Mouse (Mus musculus): ENCODE measurements at regions not wholly inside any gene's neighbourhood (a gene's known extent, or its start where the extent isn't known, plus 50 kb on each side); places are given as distances from the start of the nearest gene placed in this dataset.
"Not testable (repeated sequence)": the region's sequence is repeated elsewhere in the genome, so short reads cannot be mapped to it uniquely, and the experiment has no call there.

DNA sequence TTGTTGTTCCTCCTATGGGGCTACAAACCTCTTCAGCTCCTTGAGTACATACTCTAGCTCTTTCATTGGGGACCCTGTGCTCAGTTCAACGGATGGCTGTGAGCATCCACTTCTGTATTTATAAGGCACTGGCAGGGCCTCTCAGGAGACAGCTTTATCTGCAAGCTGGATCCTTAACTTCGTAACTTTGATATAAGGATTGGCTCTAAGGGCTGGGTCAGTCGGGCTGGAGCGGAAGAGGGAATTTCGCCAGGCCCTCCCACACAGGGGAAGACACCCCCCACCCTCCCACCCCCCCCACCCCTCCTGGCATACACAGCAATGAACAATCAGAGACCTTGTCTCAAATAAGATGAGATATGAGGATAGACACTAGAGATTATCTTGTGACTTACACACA lies 304.3 kb upstream of the Chordc1 start:
- Histone ChIP-seq H3K4me2 (ENCODE audit: low read depth, low read length) (no peak overlapping the region), H3K27ac (ENCODE audit: low read depth) (no peak overlapping the region), H3K27me3 (ENCODE audit: control insufficient read depth, insufficient read depth, low read length) (no peaks in the 10 kb centered on the region), H3K36me3 (replicated peaks; ENCODE audit: control insufficient read depth, insufficient read depth, low read length) (no peaks in the 10 kb centered on the region), H3K4me3 (ENCODE audit: low read depth, low read length) (no peak overlapping the region), H3K9ac (replicated peaks; ENCODE audit: low read depth, low read length) (no peak overlapping the region), H3K4me1 (ENCODE audit: control insufficient read depth, insufficient read depth) (no peaks in the 10 kb centered on the region), H3K9me3 (replicated peaks; ENCODE audit: control insufficient read depth, low read length) (no peaks in the 10 kb centered on the region)
- TF ChIP-seq EP300 (IDR thresholded peaks at IDR 0.05; ENCODE audit: low read depth) (no peak), CTCF (IDR thresholded peaks at IDR 0.05; ENCODE audit: low read depth) (no peak)
- 80% methylated on average over 5 of the region's 5 CpGs for WGBS
- DNase-seq (ENCODE audit: low spot score) = peak; percentile 56
- ATAC-seq (ENCODE audit: insufficient read depth, low read depth) = no peak

DNA sequence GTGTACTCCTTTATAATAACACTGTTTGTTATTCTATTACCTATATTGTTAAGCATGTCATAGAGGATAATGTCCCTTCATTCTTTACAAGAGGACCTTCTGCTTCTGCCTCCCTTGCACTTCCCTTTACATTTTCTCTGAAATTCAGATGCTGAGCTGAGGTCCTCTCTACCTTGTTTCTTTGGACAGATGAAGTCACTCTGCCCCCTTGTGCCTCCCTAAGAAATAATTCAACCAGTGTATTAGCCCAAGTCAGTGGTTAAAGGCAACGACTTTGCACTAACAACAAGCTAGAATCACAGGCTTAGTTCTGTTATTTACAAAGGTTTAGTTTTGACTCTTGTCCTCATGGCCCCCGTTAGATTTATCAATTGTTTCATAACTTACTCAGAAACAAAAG lies 289.4 kb upstream of the Chordc1 start:
- no peak for ATAC-seq (ENCODE audit: insufficient read depth, low read depth)
- Histone ChIP-seq H3K4me2 (ENCODE audit: low read depth, low read length) (no peak overlapping the region), H3K4me1 (ENCODE audit: control insufficient read depth, insufficient read depth) (no peaks in the 10 kb centered on the region), H3K9ac (replicated peaks; ENCODE audit: low read depth, low read length) (no peak overlapping the region), H3K27ac (ENCODE audit: low read depth) (no peak overlapping the region), H3K36me3 (replicated peaks; ENCODE audit: control insufficient read depth, insufficient read depth, low read length) (no peaks in the 10 kb centered on the region), H3K27me3 (ENCODE audit: control insufficient read depth, insufficient read depth, low read length) (no peaks in the 10 kb centered on the region), H3K4me3 (ENCODE audit: low read depth, low read length) (no peak overlapping the region), H3K9me3 (replicated peaks; ENCODE audit: control insufficient read depth, low read length) (no peaks in the 10 kb centered on the region)
- no peak for DNase-seq (ENCODE audit: low spot score)
- WGBS = 24% methylated on average over 2 of the region's 2 CpGs
- no peak for TF ChIP-seq EP300 (IDR thresholded peaks at IDR 0.05; ENCODE audit: low read depth)
- no peak for TF ChIP-seq CTCF (IDR thresholded peaks at IDR 0.05; ENCODE audit: low read depth)

DNA sequence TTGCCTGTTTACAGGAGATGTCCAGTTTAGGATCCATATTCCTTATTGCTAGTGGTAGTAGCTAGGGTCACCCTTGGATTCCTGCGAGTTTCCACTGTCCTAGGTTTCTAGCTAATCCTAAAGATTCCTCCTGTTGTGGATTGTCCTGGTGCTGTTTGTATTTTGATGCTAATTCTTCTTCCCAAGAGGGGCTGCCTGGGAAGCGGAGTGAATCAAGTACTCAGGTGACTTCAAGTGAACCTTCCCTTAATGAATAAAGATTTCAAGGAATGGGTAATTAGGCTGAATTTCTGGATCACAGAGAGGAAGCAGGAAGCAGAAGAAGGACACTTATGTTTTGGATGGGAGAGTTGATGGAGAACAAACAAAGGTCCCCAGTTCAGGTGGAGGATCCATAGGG lies 250.6 kb upstream of the Chordc1 start:
- no peak for TF ChIP-seq EP300 (IDR thresholded peaks at IDR 0.05; ENCODE audit: low read depth)
- TF ChIP-seq CTCF (IDR thresholded peaks at IDR 0.05; ENCODE audit: low read depth) = no peak
- WGBS = 53% methylated on average over 2 of the region's 2 CpGs
- Histone ChIP-seq H3K4me2 (ENCODE audit: low read depth, low read length) (no peak overlapping the region), H3K27me3 (ENCODE audit: control insufficient read depth, insufficient read depth, low read length) (no peaks in the 10 kb centered on the region), H3K36me3 (replicated peaks; ENCODE audit: control insufficient read depth, insufficient read depth, low read length) (no peaks in the 10 kb centered on the region), H3K27ac (ENCODE audit: low read depth) (no peak overlapping the region), H3K9me3 (replicated peaks; ENCODE audit: control insufficient read depth, low read length) (0 out of 2 replicates have a peak, but pooled peaks cover 3% of the 10 kb centered on the region), H3K4me3 (ENCODE audit: low read depth, low read length) (no peak overlapping the region), H3K9ac (replicated peaks; ENCODE audit: low read depth, low read length) (no peak overlapping the region), H3K4me1 (ENCODE audit: control insufficient read depth, insufficient read depth) (no peaks in the 10 kb centered on the region)
- DNase-seq (ENCODE audit: low spot score) (no peak), ATAC-seq (ENCODE audit: insufficient read depth, low read depth) (no peak)

DNA sequence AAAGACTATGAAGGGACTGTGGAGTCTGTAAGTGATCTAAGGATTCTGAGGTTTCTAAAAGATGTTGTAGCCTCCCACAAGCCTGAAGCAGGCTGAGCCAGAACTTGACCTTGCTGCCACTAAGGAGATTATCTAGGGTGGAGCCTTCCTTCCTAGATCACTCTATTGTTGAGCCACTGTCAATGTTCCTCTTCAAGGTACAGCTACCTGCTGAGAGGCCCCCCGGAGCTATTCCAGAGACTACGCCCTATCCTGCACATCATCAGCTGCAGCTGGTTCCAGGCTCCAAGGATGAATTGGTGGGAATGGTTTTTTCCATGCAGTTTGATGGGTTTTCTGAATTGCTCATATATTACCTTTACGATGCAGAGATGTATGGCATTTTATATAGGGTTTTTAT lies 249.3 kb upstream of the Chordc1 start:
- DNase-seq (ENCODE audit: low spot score); H3K4me1 ChIP-seq (ENCODE audit: control insufficient read depth, insufficient read depth); H3K4me3 ChIP-seq (ENCODE audit: low read depth, low read length); ATAC-seq (ENCODE audit: insufficient read depth, low read depth); H3K4me2 ChIP-seq (ENCODE audit: low read depth, low read length); H3K9ac ChIP-seq (replicated peaks; ENCODE audit: low read depth, low read length); H3K36me3 ChIP-seq (replicated peaks; ENCODE audit: control insufficient read depth, insufficient read depth, low read length); H3K27me3 ChIP-seq (ENCODE audit: control insufficient read depth, insufficient read depth, low read length); H3K9me3 ChIP-seq (replicated peaks; ENCODE audit: control insufficient read depth, low read length); H3K27ac ChIP-seq (ENCODE audit: low read depth): not testable (repeated sequence)
- 62% methylated on average over 3 of the region's 3 CpGs for WGBS

DNA sequence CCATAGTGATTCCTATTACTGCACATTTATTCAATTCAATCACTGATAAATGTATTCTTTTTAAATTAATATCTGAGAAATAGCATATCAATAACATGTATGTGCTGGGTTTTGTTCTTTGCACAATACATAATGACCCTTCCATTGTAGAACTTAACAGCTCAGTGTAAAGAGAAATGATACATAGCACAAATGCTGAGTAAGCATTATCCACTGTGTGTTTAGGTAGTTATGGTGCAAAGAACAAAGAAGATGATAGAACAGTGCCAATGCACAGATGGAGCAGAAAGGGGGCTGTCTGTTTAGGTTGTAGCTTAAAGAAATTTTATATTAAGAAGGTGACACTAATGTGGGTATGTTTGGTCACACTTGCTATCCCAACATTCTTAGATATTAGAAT lies 215.0 kb upstream of the Chordc1 start:
- Histone ChIP-seq H3K27me3 (ENCODE audit: control insufficient read depth, insufficient read depth, low read length) (no peaks in the 10 kb centered on the region), H3K36me3 (replicated peaks; ENCODE audit: control insufficient read depth, insufficient read depth, low read length) (no peaks in the 10 kb centered on the region), H3K4me2 (ENCODE audit: low read depth, low read length) (no peak overlapping the region), H3K4me3 (ENCODE audit: low read depth, low read length) (no peak overlapping the region), H3K9ac (replicated peaks; ENCODE audit: low read depth, low read length) (no peak overlapping the region), H3K4me1 (ENCODE audit: control insufficient read depth, insufficient read depth) (no peaks in the 10 kb centered on the region), H3K9me3 (replicated peaks; ENCODE audit: control insufficient read depth, low read length) (0 out of 2 replicates have a peak, but pooled peaks cover 4% of the 10 kb centered on the region), H3K27ac (ENCODE audit: low read depth) (no peak overlapping the region)
- TF ChIP-seq EP300 (IDR thresholded peaks at IDR 0.05; ENCODE audit: low read depth) = no peak
- TF ChIP-seq CTCF (IDR thresholded peaks at IDR 0.05; ENCODE audit: low read depth) = no peak
- ATAC-seq (ENCODE audit: insufficient read depth, low read depth) (no peak), DNase-seq (ENCODE audit: low spot score) (no peak)

DNA sequence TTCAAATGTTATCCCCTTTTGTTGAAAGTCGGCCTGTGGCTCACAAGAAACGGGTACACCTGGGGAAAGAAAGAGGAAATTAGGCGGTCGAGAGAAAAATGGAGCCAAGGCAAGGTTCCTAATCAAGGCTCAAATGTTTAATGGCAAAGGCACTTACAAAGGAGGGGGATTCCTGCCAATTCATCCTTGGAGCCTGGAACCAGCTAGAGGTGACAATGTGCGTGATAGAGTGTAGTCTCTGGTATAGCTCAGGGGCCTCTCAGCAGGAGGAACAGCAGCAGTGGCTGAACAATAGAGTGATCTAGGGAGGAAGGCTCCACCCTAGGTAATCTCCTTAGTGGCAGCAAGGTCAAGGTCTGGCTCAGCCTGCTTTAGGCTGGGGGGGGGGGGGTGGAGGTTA lies 213.5 kb upstream of the Chordc1 start:
- H3K9ac ChIP-seq (replicated peaks; ENCODE audit: low read depth, low read length); H3K4me3 ChIP-seq (ENCODE audit: low read depth, low read length); DNase-seq (ENCODE audit: low spot score); H3K9me3 ChIP-seq (replicated peaks; ENCODE audit: control insufficient read depth, low read length); H3K36me3 ChIP-seq (replicated peaks; ENCODE audit: control insufficient read depth, insufficient read depth, low read length); H3K27me3 ChIP-seq (ENCODE audit: control insufficient read depth, insufficient read depth, low read length); H3K4me1 ChIP-seq (ENCODE audit: control insufficient read depth, insufficient read depth); ATAC-seq (ENCODE audit: insufficient read depth, low read depth); H3K27ac ChIP-seq (ENCODE audit: low read depth); H3K4me2 ChIP-seq (ENCODE audit: low read depth, low read length): not testable (repeated sequence)
- WGBS = 70% methylated on average over 5 of the region's 5 CpGs

DNA sequence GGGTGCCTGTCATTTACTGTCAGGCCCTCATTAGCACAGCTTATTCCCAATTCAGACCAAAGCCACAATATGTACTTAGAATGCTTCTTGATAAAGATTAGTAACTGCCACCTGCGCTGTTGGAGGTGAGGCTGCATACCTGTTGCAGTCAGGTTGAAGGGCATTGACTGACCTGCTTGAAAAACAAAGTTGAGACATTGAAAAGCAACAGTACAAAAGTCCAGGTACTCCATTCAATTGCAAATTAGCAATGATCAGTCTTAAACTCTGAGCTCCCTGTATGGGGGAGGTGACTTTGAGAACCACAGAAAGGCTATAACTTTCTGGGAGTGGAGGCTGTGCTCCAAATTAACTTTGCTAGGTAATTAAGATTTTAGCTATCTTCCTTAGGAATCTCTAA lies 212.8 kb upstream of the Chordc1 start:
- not testable (repeated sequence) for H3K9ac ChIP-seq (replicated peaks; ENCODE audit: low read depth, low read length); ATAC-seq (ENCODE audit: insufficient read depth, low read depth); H3K4me2 ChIP-seq (ENCODE audit: low read depth, low read length); H3K36me3 ChIP-seq (replicated peaks; ENCODE audit: control insufficient read depth, insufficient read depth, low read length); H3K27ac ChIP-seq (ENCODE audit: low read depth); H3K4me1 ChIP-seq (ENCODE audit: control insufficient read depth, insufficient read depth); H3K9me3 ChIP-seq (replicated peaks; ENCODE audit: control insufficient read depth, low read length); H3K4me3 ChIP-seq (ENCODE audit: low read depth, low read length); DNase-seq (ENCODE audit: low spot score); H3K27me3 ChIP-seq (ENCODE audit: control insufficient read depth, insufficient read depth, low read length)
- WGBS = 66% methylated on average over 1 of the region's 1 CpGs

Data from heart, postnatal 0 days (tissue).